Mouse (Mus musculus) mouse trophoblast stem cell (cell line): ENCODE results near the gene Rasgef1b.

ENCODE experiments used
- in situ Hi-C, 2 experiments: fragments of 300-500 bp; cut with MseI, MboI; formaldehyde crosslinking; loops; 2 replicates in 1 of 2; 3 replicates in 1 of 2; pipeline ENCODE4 v1.15.1; 2025

Rasgef1b gene

DNA sequence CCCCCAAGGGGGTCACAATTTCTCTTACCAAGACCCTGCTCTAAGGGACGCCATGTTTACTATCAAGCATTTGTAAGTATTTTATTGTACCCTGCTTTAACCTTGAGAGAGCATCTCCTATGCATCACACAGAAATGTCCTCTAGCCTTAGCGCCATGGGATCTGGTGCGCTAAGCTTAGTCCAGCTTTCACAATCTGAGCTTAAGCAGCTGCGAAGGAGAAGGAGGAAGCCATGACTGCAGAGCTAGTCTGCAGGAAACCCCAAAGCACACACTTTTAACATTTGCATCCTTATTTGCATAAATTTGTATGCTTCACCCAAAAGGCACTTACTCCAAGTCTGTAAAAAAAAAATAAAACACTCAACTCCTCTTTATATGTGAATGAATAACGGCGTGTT is 354.4 kb downstream of the Rasgef1b start:
- in situ Hi-C loops = no loop called here

DNA sequence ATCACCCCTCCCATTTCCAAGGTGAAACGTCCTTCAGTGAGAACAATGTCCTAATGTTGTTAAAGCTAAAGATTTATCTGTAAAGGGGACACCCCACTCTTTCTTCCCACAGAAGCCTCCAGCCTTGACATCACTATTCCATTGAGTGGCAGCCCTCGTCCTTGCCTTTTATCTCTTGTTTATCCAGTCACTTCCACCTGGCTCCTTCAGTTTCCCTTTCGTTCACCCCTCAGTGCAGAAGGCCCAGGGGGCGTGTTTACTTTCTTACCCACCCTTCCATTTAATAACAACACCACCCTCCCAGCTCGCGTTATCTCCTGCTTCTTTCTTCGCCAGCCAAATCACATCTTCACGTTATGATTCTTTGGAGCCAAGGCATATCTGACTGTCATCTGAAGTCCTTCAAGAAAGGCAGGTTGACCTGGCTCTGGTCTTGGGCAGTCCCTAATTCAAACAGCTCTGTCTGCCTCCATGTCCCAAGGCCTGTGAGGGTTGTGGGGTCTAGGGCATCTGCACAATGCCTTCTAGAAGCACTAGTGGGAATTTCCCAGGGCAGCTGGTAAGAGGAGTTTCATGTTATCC is 355.2 kb downstream of the Rasgef1b start:
- in situ Hi-C loops = no loop called here

- in situ Hi-C loops = no loop called here
Observed at GRCm38 (mm10) chr5:99370636-99371035, 358.2 kb downstream of the Rasgef1b start.

- in situ Hi-C loops = no loop called here
Observed at GRCm38 (mm10) chr5:99369256-99369655, 359.6 kb downstream of the Rasgef1b start.

DNA sequence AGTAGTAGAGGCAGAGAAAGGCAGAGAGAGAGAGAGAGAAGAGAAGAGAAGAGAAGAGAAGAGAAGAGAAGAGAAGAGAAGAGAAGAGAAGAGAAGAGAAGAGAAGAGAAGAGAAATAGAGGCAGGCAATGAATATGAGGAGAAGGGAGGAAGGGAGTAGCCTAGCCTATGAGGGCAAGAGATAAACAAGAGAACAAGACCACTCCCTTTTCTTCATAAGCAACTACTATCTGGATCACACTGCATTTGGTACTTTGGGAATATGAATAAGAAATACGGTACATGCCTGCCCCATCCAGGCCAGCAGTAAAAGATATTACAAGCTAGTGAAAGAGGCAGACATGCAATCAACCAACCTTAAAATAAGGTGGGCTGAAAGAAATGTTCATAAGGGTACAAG is 360.2 kb downstream of the Rasgef1b start:
- in situ Hi-C loops = no loop called here

DNA sequence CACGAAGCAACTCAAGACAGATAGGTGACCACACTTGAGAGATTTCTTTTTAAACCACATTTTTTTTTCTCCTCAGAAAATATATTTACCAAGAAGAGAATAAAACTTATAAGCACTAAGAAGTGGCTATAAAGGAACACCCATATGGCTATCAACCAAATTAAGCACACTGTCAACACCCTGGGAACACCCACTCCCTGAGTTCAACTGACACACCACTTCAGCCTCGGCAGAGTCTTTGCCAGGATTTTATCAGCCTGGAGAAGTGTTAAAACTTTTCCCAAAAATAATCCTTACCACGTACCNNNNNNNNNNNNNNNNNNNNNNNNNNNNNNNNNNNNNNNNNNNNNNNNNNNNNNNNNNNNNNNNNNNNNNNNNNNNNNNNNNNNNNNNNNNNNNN is 368.3 kb downstream of the Rasgef1b start:
- in situ Hi-C loops = no loop called here

- in situ Hi-C loops = no loop called here
Observed at GRCm38 (mm10) chr5:99359251-99359650, 369.6 kb downstream of the Rasgef1b start.

DNA sequence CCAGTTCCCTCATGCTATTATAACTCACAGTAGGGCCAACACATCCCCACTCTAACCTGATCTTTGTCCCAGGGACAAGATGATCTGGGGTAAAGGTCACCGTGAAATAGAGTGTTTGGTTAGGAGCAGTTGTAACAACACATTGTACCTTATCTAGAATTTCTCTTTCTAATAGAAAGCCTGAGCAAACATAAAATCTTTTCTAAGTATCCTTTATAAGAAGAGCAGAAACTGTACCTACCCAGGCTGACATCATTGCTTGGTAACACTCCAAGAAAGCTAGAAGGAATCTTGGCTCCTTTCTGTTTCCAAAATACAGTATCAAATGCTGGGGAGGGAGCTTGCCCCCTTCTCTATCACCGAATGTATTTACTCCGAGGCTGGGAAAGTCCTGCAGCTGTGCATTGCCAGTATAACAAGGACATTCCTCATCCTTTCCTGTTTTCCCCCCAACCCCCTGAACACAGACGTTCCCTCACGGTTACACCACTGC is 374.2 kb downstream of the Rasgef1b start:
- in situ Hi-C loops = no loop called here

DNA sequence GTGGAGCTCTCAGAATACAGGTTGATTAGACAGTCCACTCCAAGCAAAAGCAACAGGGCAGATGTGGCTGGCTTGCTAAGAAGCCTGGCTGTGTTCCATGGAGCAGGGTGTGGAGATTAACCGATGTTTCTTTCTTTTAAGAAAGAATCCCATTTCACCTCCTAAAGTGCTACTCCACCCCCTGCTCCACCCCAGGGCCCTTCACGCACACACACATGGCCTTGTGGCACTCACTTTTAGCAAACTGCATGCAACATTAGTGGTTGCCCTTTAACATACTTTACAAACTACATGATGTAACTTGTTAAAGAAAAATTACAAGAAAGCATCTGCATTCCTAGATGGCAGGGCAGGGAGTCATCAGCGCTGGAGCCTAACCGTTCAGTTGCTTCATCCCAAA is 378.8 kb downstream of the Rasgef1b start:
- in situ Hi-C loops = no loop called here

- in situ Hi-C loops = no loop called here
Observed at GRCm38 (mm10) chr5:99348257-99348849, 380.5 kb downstream of the Rasgef1b start.

GRCm38 (mm10) chr5:99342527-99342926 is 386.3 kb downstream of the Rasgef1b start:
- in situ Hi-C loops = no loop called here

- in situ Hi-C loops = no loop called here
Observed at GRCm38 (mm10) chr5:99340311-99340989, 388.4 kb downstream of the Rasgef1b start.

DNA sequence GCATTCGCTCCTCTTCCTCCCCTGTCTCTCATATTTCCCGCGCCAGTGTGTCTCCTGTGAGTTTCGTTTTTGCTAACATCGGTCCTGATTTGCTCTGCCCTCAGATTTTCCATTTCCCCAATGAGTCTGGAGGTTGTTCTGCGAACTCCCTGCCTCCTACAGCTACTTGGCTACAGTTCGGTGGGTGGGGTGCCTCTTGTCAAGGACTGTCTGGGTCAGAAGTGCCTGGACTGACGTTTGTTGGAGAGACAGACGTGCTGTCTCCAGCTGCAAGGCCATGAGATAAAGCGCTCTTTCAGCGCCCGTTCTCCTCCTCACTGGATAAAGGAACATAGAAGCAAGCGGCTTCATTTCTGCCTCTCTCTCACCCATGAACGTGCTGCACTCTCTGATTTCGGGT is 389.1 kb downstream of the Rasgef1b start:
- in situ Hi-C loops = no loop called here

- in situ Hi-C loops = no loop called here
Observed at GRCm38 (mm10) chr5:99338826-99339225, 390.0 kb downstream of the Rasgef1b start.

GRCm38 (mm10) chr5:99336427-99336826 is 392.4 kb downstream of the Rasgef1b start:
- in situ Hi-C loops = no loop called here

DNA sequence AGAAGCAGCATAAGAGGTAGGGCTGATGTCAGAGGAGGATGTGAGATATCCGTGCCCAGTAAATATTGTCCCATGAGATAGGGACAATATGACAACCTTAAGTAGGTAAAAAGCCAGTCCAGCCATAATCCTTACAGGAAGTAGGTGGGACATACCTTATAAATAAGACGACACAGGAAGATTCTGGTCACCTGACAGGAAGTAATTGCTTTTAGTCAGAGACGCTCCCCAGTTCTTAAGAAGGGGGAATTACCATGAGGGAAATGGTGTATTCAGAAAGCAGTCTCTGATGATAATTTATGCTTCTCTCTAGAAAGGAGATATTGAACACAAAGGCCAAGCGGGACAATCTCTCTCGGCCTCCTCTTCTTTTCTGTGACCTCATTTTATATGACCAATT is 394.8 kb downstream of the Rasgef1b start:
- in situ Hi-C loops = no loop called here

DNA sequence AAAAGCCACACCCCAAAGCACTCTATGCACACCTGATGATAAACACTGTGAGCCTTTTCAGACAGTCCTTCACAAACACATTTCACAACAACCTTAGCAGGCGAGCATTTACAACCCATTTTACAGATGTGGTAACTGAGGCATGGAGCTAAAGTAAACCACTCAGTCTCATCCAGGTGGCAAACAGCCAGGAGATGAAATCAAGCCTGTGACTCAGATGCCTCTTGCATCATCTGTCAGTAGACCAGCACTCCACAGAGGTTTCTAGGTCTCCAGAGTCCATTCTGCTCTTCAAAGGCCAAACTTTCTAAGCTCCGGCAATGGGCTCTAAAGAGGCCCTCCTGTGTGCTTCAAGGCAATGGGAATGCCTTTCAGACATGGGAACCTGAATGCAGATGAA is 396.8 kb downstream of the Rasgef1b start:
- in situ Hi-C loops = no loop called here

GRCm38 (mm10) chr5:99329065-99329464 is 399.8 kb downstream of the Rasgef1b start:
- in situ Hi-C loops = no loop called here

DNA sequence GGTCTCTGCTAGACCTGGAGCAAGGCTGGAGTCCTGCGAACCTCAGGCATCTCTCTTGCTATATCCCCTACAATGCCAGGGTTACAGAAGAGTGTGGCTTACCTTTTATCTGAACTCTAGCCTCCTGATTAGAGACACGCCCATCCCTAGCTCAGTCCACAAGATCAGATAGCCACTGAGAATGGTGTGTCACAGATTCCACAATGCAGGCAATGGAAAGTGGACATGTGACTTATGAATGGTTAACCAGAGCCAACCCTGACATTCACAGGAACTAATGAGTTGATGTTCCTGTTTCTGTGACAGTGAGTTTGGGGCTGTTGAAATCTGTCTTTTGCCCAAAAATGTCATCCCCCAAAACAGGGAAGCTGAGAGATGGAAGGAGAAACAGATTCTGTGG is 401.8 kb downstream of the Rasgef1b start:
- in situ Hi-C loops = no loop called here

DNA sequence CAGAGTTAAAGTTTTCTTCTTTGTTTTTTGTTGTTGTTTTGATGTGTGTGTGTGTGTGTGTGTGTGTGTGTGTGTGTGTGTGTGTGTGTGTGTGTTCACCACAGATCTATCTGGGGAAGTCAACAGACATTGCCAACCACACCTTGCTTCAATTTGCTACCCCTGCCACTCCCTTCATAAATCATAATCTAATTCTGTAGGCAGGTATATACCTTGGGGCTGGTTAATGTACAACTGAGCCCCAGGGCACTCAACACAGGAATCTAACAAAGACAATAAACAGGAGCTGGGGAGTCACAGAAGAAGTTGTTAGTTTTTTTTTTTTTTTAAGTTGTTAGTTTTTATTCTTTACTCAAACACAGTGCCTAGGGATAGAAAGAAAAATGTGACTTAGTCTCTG is 403.6 kb downstream of the Rasgef1b start:
- in situ Hi-C loops = no loop called here

GRCm38 (mm10) chr5:99320783-99321182 is 408.1 kb downstream of the Rasgef1b start:
- in situ Hi-C loops = no loop called here

GRCm38 (mm10) chr5:99297939-99298338 is 430.9 kb downstream of the Rasgef1b start:
- in situ Hi-C loops = no loop called here

DNA sequence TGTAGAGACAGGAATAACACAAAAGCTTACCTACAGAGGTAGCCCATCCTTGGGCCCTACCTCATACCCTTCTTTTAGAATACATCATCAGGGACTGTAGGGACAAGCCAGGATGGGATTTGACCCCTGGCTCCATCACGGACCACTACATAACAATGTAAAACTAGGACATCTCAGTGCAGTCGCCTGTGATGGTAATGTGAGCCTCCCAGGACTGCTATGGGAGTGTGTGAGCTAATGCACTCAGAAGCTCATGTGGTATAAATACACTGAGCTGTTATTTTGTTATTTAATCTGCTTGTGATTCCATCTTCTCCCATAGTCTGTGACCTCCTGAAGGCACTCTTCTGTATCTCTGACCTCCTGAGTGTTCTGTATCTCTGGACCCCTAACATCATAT is 432.5 kb downstream of the Rasgef1b start:
- in situ Hi-C loops = no loop called here
